Mouse (Mus musculus): ENCODE measurements around the gene Tmem198b. TPM values are rescaled to one million over a fixed set of nuclear protein-coding genes. Genes with fewer than 3 reads are reported as not detected.
A peak's percentile ranks its signal among the peaks of the same experiment; 100 is the strongest.
"Not testable (repeated sequence)": the region's sequence is repeated elsewhere in the genome, so short reads cannot be mapped to it uniquely, and the experiment has no call there.

Tmem198b gene
- 0.19 and 1.7 TPM in 2 replicates for total RNA-seq (2015; ENCODE audit: low replicate concordance)
- total RNA-seq (2017; ENCODE audit: low replicate concordance), result 0.42 and 3.7 TPM in 2 replicates

- no peak; the same call in 1 of the 2 replicates for ATAC-seq (replicated peaks; ENCODE audit: low FRiP score, poor library complexity, severe bottlenecking)
Measured at GRCm38 (mm10) chr10:128804271-128805091, at the start of gene Tmem198b. Tmem198b (minus strand) TSS chr10:128804370.

GRCm38 (mm10) chr10:128850339-128850738, 46.2 kb upstream of the Tmem198b start:
- 0 out of 2 replicates have a peak, but pooled peaks have one; percentile 28 for ATAC-seq (replicated peaks; ENCODE audit: low FRiP score, poor library complexity, severe bottlenecking)

- no peak for ATAC-seq (replicated peaks; ENCODE audit: low FRiP score, poor library complexity, severe bottlenecking)
Measured at GRCm38 (mm10) chr10:128848426-128848825, 44.3 kb upstream of the Tmem198b start.

- ATAC-seq (replicated peaks; ENCODE audit: low FRiP score, poor library complexity, severe bottlenecking), result peak; percentile 75
Measured at GRCm38 (mm10) chr10:128846664-128847063, 42.5 kb upstream of the Tmem198b start.

- no peak for ATAC-seq (replicated peaks; ENCODE audit: low FRiP score, poor library complexity, severe bottlenecking)
Measured at GRCm38 (mm10) chr10:128845516-128845915, 41.3 kb upstream of the Tmem198b start.

GRCm38 (mm10) chr10:128843260-128843659, 39.1 kb upstream of the Tmem198b start:
- ATAC-seq (replicated peaks; ENCODE audit: low FRiP score, poor library complexity, severe bottlenecking), result no peak

- ATAC-seq (replicated peaks; ENCODE audit: low FRiP score, poor library complexity, severe bottlenecking), result no peak
Measured at GRCm38 (mm10) chr10:128840612-128841011, 36.4 kb upstream of the Tmem198b start.

- ATAC-seq (replicated peaks; ENCODE audit: low FRiP score, poor library complexity, severe bottlenecking), result 0 out of 2 replicates have a peak, but pooled peaks have one; percentile 25
Measured at GRCm38 (mm10) chr10:128839434-128839833, 35.3 kb upstream of the Tmem198b start.

- no peak for ATAC-seq (replicated peaks; ENCODE audit: low FRiP score, poor library complexity, severe bottlenecking)
Measured at GRCm38 (mm10) chr10:128837400-128837799, 33.2 kb upstream of the Tmem198b start.

- no peak for ATAC-seq (replicated peaks; ENCODE audit: low FRiP score, poor library complexity, severe bottlenecking)
Measured at GRCm38 (mm10) chr10:128823821-128824220, 19.7 kb upstream of the Tmem198b start.

GRCm38 (mm10) chr10:128823087-128823486, 18.9 kb upstream of the Tmem198b start:
- ATAC-seq (replicated peaks; ENCODE audit: low FRiP score, poor library complexity, severe bottlenecking), result not testable (repeated sequence)

- peak; percentile 7 for ATAC-seq (replicated peaks; ENCODE audit: low FRiP score, poor library complexity, severe bottlenecking)
Measured at GRCm38 (mm10) chr10:128822135-128822534, 18.0 kb upstream of the Tmem198b start.

- peak; percentile 96 for ATAC-seq (replicated peaks; ENCODE audit: low FRiP score, poor library complexity, severe bottlenecking)
Measured at GRCm38 (mm10) chr10:128821358-128822056, 17.3 kb upstream of the Tmem198b start, which contains the start of gene Ormdl2. Ormdl2 (minus strand) TSS chr10:128821645.

- ATAC-seq (replicated peaks; ENCODE audit: low FRiP score, poor library complexity, severe bottlenecking), result no peak
Measured at GRCm38 (mm10) chr10:128820217-128820616, 16.0 kb upstream of the Tmem198b start.

- no peak for ATAC-seq (replicated peaks; ENCODE audit: low FRiP score, poor library complexity, severe bottlenecking)
Measured at GRCm38 (mm10) chr10:128817033-128817432, 12.9 kb upstream of the Tmem198b start, which contains the start of gene Sarnp. Sarnp (plus strand) TSS chr10:128817333.

- ATAC-seq (replicated peaks; ENCODE audit: low FRiP score, poor library complexity, severe bottlenecking), result no peak
Measured at GRCm38 (mm10) chr10:128807018-128807417, 2.8 kb upstream of the Tmem198b start.

GRCm38 (mm10) chr10:128806086-128806485, 1.9 kb upstream of the Tmem198b start:
- ATAC-seq (replicated peaks; ENCODE audit: low FRiP score, poor library complexity, severe bottlenecking), result no peak

- peak; percentile 92 for ATAC-seq (replicated peaks; ENCODE audit: low FRiP score, poor library complexity, severe bottlenecking)
Measured at GRCm38 (mm10) chr10:128805092-128806000, 1.2 kb upstream of the Tmem198b start.

- no peak for ATAC-seq (replicated peaks; ENCODE audit: low FRiP score, poor library complexity, severe bottlenecking)
Measured at GRCm38 (mm10) chr10:128803771-128804270, 349 bp downstream of the Tmem198b start, which contains the start of gene Dnajc14. Dnajc14 (plus strand) TSS chr10:128804062.
